Mouse (Mus musculus): ENCODE results near the gene Mok. TPM values are rescaled to one million over a fixed set of nuclear protein-coding genes. Genes with fewer than 3 reads are reported as not detected.
A peak's percentile ranks its signal among the peaks of the same experiment; 100 is the strongest.

Gene Mok
- total RNA-seq, 1 experiment = 14.9 TPM

- Histone ChIP-seq H3K4me3 (ENCODE audit: insufficient read depth in 1 of 2, low read depth in 1 of 2, low read length in 2 of 2, poor library complexity in 1 of 2, severe bottlenecking in 1 of 2) (peak overlapping the region in 1 of 2 experiments; percentile 46; a peak in 2 of 4 replicates), H3K36me3 (ENCODE audit: control insufficient read depth, insufficient read depth, low read length, poor library complexity, severe bottlenecking) (no peaks in the 10 kb centered on the region), H3K9me3 (ENCODE audit: control insufficient read depth, insufficient read depth, low read depth, low read length) (no peaks in the 10 kb centered on the region), H3K9ac (ENCODE audit: insufficient read depth, low read depth, low read length, poor library complexity, severe bottlenecking) (no peak overlapping the region), H3K27ac (ENCODE audit: insufficient read depth, low read depth, low read length, poor library complexity, severe bottlenecking) (no peak overlapping the region), H3K4me1 (ENCODE audit: control insufficient read depth in 2 of 2, insufficient read depth in 2 of 2, low read length in 2 of 2, poor library complexity in 1 of 2) (peaks cover 0 to 6% of the 10 kb centered on the region in 2 experiments; a peak in 2 of 4 replicates)
- in situ Hi-C loops (cut with MboI; ENCODE audit: low sequenced_read_pairs in 2 of 2, unreplicated experiment in 2 of 2) = loop anchor here (10.0 to 25.0 kb wide), 2 partner anchors 251 to 409 kb away; partner anchors contain the start of gene Ppp2r5c (in 1 of the 2)
- TF ChIP-seq MAFK (IDR thresholded peaks at IDR 0.05; ENCODE audit: insufficient read depth, low read depth, low read length) = no peak
- no peak for TF ChIP-seq CHD2 (IDR thresholded peaks at IDR 0.05; ENCODE audit: low read depth, low read length)
- TF ChIP-seq ZC3H11A (IDR thresholded peaks at IDR 0.05; ENCODE audit: borderline replicate concordance, low read depth, low read length) = no peak
- TF ChIP-seq HCFC1 (IDR thresholded peaks at IDR 0.05; ENCODE audit: borderline replicate concordance, insufficient read depth, low read length) = no peak
- TF ChIP-seq ZNF384 (IDR thresholded peaks at IDR 0.05; ENCODE audit: low read depth, low read length) = no peak
- no peak for DNase-seq (ENCODE audit: low read depth, low spot score)
Observed at GRCm38 (mm10) chr12:110846191-110846765, 5.5 kb upstream of the Mok start.

- H3K9me3 ChIP-seq (ENCODE audit: control insufficient read depth, insufficient read depth, low read depth, low read length) = no peaks in the 10 kb centered on the region
- H3K27ac ChIP-seq (ENCODE audit: insufficient read depth, low read depth, low read length, poor library complexity, severe bottlenecking) = no peak overlapping the region
- DNase-seq (ENCODE audit: low read depth, low spot score) = peak; percentile 95
- peaks cover 0 to 5% of the 10 kb centered on the region in 2 experiments; a peak in 2 of 4 replicates for H3K4me1 ChIP-seq (ENCODE audit: control insufficient read depth in 2 of 2, insufficient read depth in 2 of 2, low read length in 2 of 2, poor library complexity in 1 of 2)
- peak; percentile 92 for TF ChIP-seq MAFK (IDR thresholded peaks at IDR 0.05; ENCODE audit: insufficient read depth, low read depth, low read length)
- no peak for TF ChIP-seq ZNF384 (IDR thresholded peaks at IDR 0.05; ENCODE audit: low read depth, low read length)
- peak overlapping the region; percentile 56 for H3K9ac ChIP-seq (ENCODE audit: insufficient read depth, low read depth, low read length, poor library complexity, severe bottlenecking)
- peak overlapping the region; percentile 69 to 78 for H3K4me3 ChIP-seq (ENCODE audit: insufficient read depth in 1 of 2, low read depth in 1 of 2, low read length in 2 of 2, poor library complexity in 1 of 2, severe bottlenecking in 1 of 2)
- in situ Hi-C loops (cut with MboI; ENCODE audit: low sequenced_read_pairs in 2 of 2, unreplicated experiment in 2 of 2) = loop anchor here (10.0 to 25.0 kb wide), 2 partner anchors 251 to 408 kb away; partner anchors contain the start of gene Ppp2r5c (in 1 of the 2)
- no peaks in the 10 kb centered on the region for H3K36me3 ChIP-seq (ENCODE audit: control insufficient read depth, insufficient read depth, low read length, poor library complexity, severe bottlenecking)
Observed at GRCm38 (mm10) chr12:110845131-110845880, 4.6 kb upstream of the Mok start.

- DNase-seq (ENCODE audit: low read depth, low spot score) = no peak
- in situ Hi-C loops (cut with MboI; ENCODE audit: low sequenced_read_pairs in 2 of 2, unreplicated experiment in 2 of 2) = loop anchor here (5.0 to 25.0 kb wide), 3 partner anchors 250 to 427 kb away; partner anchors contain the start of gene Ppp2r5c (in 1 of the 2)
- H3K36me3 ChIP-seq (ENCODE audit: control insufficient read depth, insufficient read depth, low read length, poor library complexity, severe bottlenecking) = no peaks in the 10 kb centered on the region
- peak overlapping the region; percentile 60 for H3K9ac ChIP-seq (ENCODE audit: insufficient read depth, low read depth, low read length, poor library complexity, severe bottlenecking)
- H3K4me1 ChIP-seq (ENCODE audit: control insufficient read depth in 2 of 2, insufficient read depth in 2 of 2, low read length in 2 of 2, poor library complexity in 1 of 2) = peaks cover 0 to 6% of the 10 kb centered on the region in 2 experiments; a peak in 2 of 4 replicates
- peak overlapping the region; percentile 69 to 78 for H3K4me3 ChIP-seq (ENCODE audit: insufficient read depth in 1 of 2, low read depth in 1 of 2, low read length in 2 of 2, poor library complexity in 1 of 2, severe bottlenecking in 1 of 2)
- no peak overlapping the region for H3K27ac ChIP-seq (ENCODE audit: insufficient read depth, low read depth, low read length, poor library complexity, severe bottlenecking)
- no peak for TF ChIP-seq ZC3H11A (IDR thresholded peaks at IDR 0.05; ENCODE audit: borderline replicate concordance, low read depth, low read length)
- no peaks in the 10 kb centered on the region for H3K9me3 ChIP-seq (ENCODE audit: control insufficient read depth, insufficient read depth, low read depth, low read length)
Observed at GRCm38 (mm10) chr12:110844227-110845130, 3.7 kb upstream of the Mok start.

GRCm38 (mm10) chr12:110843194-110844048 is 2.7 kb upstream of the Mok start:
- in situ Hi-C loops (cut with MboI; ENCODE audit: low sequenced_read_pairs in 2 of 2, unreplicated experiment in 2 of 2) = loop anchor here (5.0 to 25.0 kb wide), 3 partner anchors 249 to 426 kb away; partner anchors contain the start of gene Ppp2r5c (in 1 of the 2)
- H3K4me1 ChIP-seq (ENCODE audit: control insufficient read depth in 2 of 2, insufficient read depth in 2 of 2, low read length in 2 of 2, poor library complexity in 1 of 2) = peaks cover 0 to 9% of the 10 kb centered on the region in 2 experiments; a peak in 2 of 4 replicates
- TF ChIP-seq HCFC1 (IDR thresholded peaks at IDR 0.05; ENCODE audit: borderline replicate concordance, insufficient read depth, low read length) (no peak), ZC3H11A (IDR thresholded peaks at IDR 0.05; ENCODE audit: borderline replicate concordance, low read depth, low read length) (peak; percentile 76)
- peak overlapping the region; percentile 29; the same call in 1 of the 2 replicates for H3K27ac ChIP-seq (ENCODE audit: insufficient read depth, low read depth, low read length, poor library complexity, severe bottlenecking)
- H3K4me3 ChIP-seq (ENCODE audit: insufficient read depth in 1 of 2, low read depth in 1 of 2, low read length in 2 of 2, poor library complexity in 1 of 2, severe bottlenecking in 1 of 2) = peak overlapping the region; percentile 69 to 78
- no peaks in the 10 kb centered on the region for H3K9me3 ChIP-seq (ENCODE audit: control insufficient read depth, insufficient read depth, low read depth, low read length)
- H3K9ac ChIP-seq (ENCODE audit: insufficient read depth, low read depth, low read length, poor library complexity, severe bottlenecking) = peak overlapping the region; percentile 60
- H3K36me3 ChIP-seq (ENCODE audit: control insufficient read depth, insufficient read depth, low read length, poor library complexity, severe bottlenecking) = no peaks in the 10 kb centered on the region
- DNase-seq (ENCODE audit: low read depth, low spot score) = no peak

Data from ES-E14 (cell line).